Mouse (Mus musculus): Measurements from ENCODE around the gene Hcrt. TPM values are rescaled to one million over a fixed set of nuclear protein-coding genes. Genes with fewer than 3 reads are reported as not detected.
A peak's percentile ranks its signal among the peaks of the same experiment; 100 is the strongest.

Hcrt gene
- polyA plus RNA-seq, 1 experiment from 2014 or later, result not detected

DNA sequence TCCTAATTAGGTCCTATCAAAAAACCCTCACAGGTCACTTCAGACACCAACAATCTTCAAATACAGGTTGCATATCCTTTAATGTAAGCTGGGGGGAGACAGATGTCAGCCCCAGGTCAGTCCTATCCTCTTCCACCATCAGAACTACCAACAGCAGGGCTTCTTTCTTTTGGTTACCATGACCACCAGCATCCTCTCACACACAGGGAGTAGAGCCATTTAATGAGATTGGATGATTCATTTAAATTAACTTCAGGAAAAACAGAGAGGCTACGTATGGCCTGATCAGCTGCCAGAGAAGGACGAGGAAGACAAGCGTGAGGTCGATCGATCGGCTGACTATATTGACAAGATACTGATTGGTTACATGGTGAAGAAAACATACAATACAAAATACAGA is 47.8 kb downstream of the Hcrt start:
- no peak for ATAC-seq (ENCODE audit: insufficient read depth, low FRiP score, low read depth)
- H3K4me2 ChIP-seq, result no peak overlapping the region
- peaks cover 23% of the 10 kb centered on the region for H3K36me3 ChIP-seq
- no peak overlapping the region for H3K27ac ChIP-seq
- H3K27me3 ChIP-seq (replicated peaks), result no peaks in the 10 kb centered on the region
- no peak overlapping the region for H3K9ac ChIP-seq
- 87% methylated on average over 6 of the region's 6 CpGs for WGBS
- H3K4me1 ChIP-seq, result peaks cover 29% of the 10 kb centered on the region
- H3K9me3 ChIP-seq, result no peaks in the 10 kb centered on the region
- H3K4me3 ChIP-seq (replicated peaks), result no peak overlapping the region

- no peak overlapping the region for H3K9ac ChIP-seq
- H3K4me2 ChIP-seq, result peak overlapping the region; percentile 57
- peaks cover 29% of the 10 kb centered on the region for H3K4me1 ChIP-seq
- 47% methylated on average over 6 of the region's 6 CpGs for WGBS
- no peaks in the 10 kb centered on the region for H3K27me3 ChIP-seq (replicated peaks)
- H3K4me3 ChIP-seq (replicated peaks), result peak overlapping the region; percentile 30
- peaks cover 24% of the 10 kb centered on the region for H3K36me3 ChIP-seq
- H3K9me3 ChIP-seq, result no peaks in the 10 kb centered on the region
- H3K27ac ChIP-seq, result 0 out of 2 replicates have a peak overlapping the region, but pooled peaks have one; percentile 70
- ATAC-seq (ENCODE audit: insufficient read depth, low FRiP score, low read depth), result no peak
Measured at GRCm38 (mm10) chr11:100714534-100714915, 48.2 kb downstream of the Hcrt start.

DNA sequence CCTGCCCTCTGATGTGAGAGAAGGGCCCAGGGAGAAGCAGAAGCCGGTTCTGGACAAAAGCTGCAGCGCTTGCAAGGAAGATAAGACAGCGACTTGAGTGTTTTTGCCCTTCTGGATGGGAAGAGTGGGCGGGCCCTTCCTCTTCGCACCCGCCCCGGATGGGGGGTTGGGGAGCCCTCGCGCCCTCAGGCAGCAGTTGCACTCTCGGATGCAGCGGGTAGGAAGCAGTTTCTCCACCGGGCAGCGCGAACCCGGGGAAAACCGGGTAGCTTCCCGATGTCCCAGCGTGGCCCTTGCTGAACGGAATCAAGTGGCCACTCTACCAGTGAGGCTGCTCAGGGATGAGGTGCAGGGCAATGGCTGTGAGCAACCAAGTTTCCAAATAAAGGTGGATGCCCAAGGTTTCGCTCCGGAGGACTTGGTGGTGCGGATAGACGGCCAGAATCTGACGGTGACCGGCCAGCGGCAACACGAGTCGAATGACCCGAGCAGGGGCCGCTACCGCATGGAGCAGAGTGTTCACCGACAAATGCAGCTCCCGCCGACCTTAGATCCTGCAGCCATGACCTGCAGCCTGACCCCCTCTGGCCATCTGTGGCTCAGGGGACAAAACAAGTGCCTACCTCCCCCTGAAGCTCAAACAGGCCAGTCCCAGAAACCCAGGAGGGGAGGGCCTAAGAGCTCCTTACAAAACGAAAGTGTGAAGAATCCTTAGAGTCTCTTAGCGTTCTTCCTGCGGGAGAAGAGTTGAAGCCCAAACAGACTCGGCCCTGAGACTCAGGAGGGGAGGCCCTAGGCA is 48.8 kb downstream of the Hcrt start, which contains the start of gene Hspb9:
Gene Hspb9 (plus strand): TSS at position 116 of the 799 bp plus-strand sequence.
- WGBS, result 9% methylated on average over 38 of the region's 38 CpGs
- Histone ChIP-seq H3K9me3 (no peaks in the 10 kb centered on the region), H3K36me3 (peaks cover 30% of the 10 kb centered on the region), H3K27me3 (replicated peaks) (no peaks in the 10 kb centered on the region), H3K27ac (peak within 1 kb of the TSS; percentile 70), H3K4me3 (replicated peaks) (peak within 1 kb of the TSS; percentile 30), H3K4me1 (peaks cover 29% of the 10 kb centered on the region), H3K9ac (no peak within 1 kb of the TSS), H3K4me2 (peak within 1 kb of the TSS; percentile 80)
- ATAC-seq (ENCODE audit: insufficient read depth, low FRiP score, low read depth), result 0 out of 2 replicates have a peak, but pooled peaks have one; percentile 23

DNA sequence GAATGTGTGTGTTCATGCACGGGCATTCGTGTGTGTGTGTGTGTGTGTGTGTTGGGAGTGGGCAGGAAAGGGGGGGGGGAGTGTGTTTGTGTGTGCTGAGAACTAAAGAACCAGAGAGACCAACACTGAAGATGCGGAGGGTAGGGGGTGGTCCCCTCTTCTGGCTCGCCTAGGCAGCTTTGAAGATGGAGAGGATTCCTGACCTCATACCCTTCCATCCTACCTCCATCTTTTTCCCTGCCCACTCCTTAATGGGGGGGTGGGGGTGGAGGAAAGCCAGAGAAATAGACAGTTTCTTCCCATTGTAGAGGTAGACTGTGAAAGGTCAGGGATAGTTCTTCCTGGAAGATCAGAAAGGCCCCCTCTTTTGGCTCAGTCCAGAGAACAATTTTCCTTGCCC is 49.6 kb downstream of the Hcrt start:
- Histone ChIP-seq H3K9ac (no peak overlapping the region), H3K4me3 (replicated peaks) (peak overlapping the region; percentile 30; the same call in 1 of the 2 replicates), H3K27ac (peak overlapping the region; percentile 70), H3K9me3 (no peaks in the 10 kb centered on the region), H3K4me1 (peaks cover 29% of the 10 kb centered on the region), H3K36me3 (peaks cover 33% of the 10 kb centered on the region), H3K4me2 (peak overlapping the region; percentile 57), H3K27me3 (replicated peaks) (no peaks in the 10 kb centered on the region)
- WGBS, result 75% methylated on average over 4 of the region's 4 CpGs
- ATAC-seq (ENCODE audit: insufficient read depth, low FRiP score, low read depth), result no peak

GRCm38 (mm10) chr11:100711783-100712615 is 50.7 kb downstream of the Hcrt start, which contains the start of gene Kat2a:
Gene Kat2a, minus strand, starts transcription at chr11:100712465.
- Histone ChIP-seq H3K9ac (peak within 1 kb of the TSS; percentile 98), H3K27ac (peak within 1 kb of the TSS; percentile 78), H3K36me3 (peaks cover 41% of the 10 kb centered on the region), H3K9me3 (no peaks in the 10 kb centered on the region), H3K4me3 (replicated peaks) (peak within 1 kb of the TSS; percentile 99), H3K4me2 (peak within 1 kb of the TSS; percentile 80), H3K4me1 (peaks cover 29% of the 10 kb centered on the region), H3K27me3 (replicated peaks) (no peaks in the 10 kb centered on the region)
- 3% methylated on average over 41 of the region's 48 CpGs for WGBS
- ATAC-seq (ENCODE audit: insufficient read depth, low FRiP score, low read depth), result peak; percentile 81

Other genes with a start within 250 kb of the Hcrt start
- gene Acly, start 234.9 kb downstream of the Hcrt start, polyA plus RNA-seq (2015; fragmentation: Nextera tagmentation; extraction: Ambion mirVana), result 153 and 180 TPM in 2 replicates
- 0.24 and 0.37 TPM in 2 replicates for gene Ttc25, start 217.3 kb downstream of the Hcrt start, polyA plus RNA-seq (2015; fragmentation: Nextera tagmentation; extraction: Ambion mirVana)
- 35.3 and 42.7 TPM in 2 replicates for gene Cnp, start 188.0 kb downstream of the Hcrt start, polyA plus RNA-seq (2015; fragmentation: Nextera tagmentation; extraction: Ambion mirVana)
- 57.3 and 57.6 TPM in 2 replicates for gene Nkiras2, start 143.7 kb downstream of the Hcrt start, polyA plus RNA-seq (2015; fragmentation: Nextera tagmentation; extraction: Ambion mirVana)
- 213 and 214 TPM in 2 replicates for gene Dnajc7, start 142.8 kb downstream of the Hcrt start, polyA plus RNA-seq (2015; fragmentation: Nextera tagmentation; extraction: Ambion mirVana)
- gene Zfp385c, start 70.5 kb downstream of the Hcrt start, polyA plus RNA-seq (2015; fragmentation: Nextera tagmentation; extraction: Ambion mirVana), result 0.06 and 0.21 TPM in 2 replicates
- gene Dhx58, start 58.7 kb downstream of the Hcrt start, polyA plus RNA-seq (2015; fragmentation: Nextera tagmentation; extraction: Ambion mirVana), result 2.8 and 4.0 TPM in 2 replicates
- 47.3 and 50.6 TPM in 2 replicates for gene Kat2a, start 50.5 kb downstream of the Hcrt start, polyA plus RNA-seq (2015; fragmentation: Nextera tagmentation; extraction: Ambion mirVana)
- gene Hspb9, start 49.1 kb downstream of the Hcrt start, polyA plus RNA-seq (2015; fragmentation: Nextera tagmentation; extraction: Ambion mirVana), result not detected in 2 replicates
- gene Rab5c, start 24.7 kb downstream of the Hcrt start, polyA plus RNA-seq (2015; fragmentation: Nextera tagmentation; extraction: Ambion mirVana), result 24.5 and 25.5 TPM in 2 replicates
- 0.24 and 0.27 TPM in 2 replicates for gene Kcnh4, start 3.0 kb downstream of the Hcrt start, polyA plus RNA-seq (2015; fragmentation: Nextera tagmentation; extraction: Ambion mirVana)
- 5.5 and 7.3 TPM in 2 replicates for gene Ghdc, start 8.0 kb upstream of the Hcrt start, polyA plus RNA-seq (2015; fragmentation: Nextera tagmentation; extraction: Ambion mirVana)
- 26.6 and 27.5 TPM in 2 replicates for gene Stat5b, start 87.8 kb upstream of the Hcrt start, polyA plus RNA-seq (2015; fragmentation: Nextera tagmentation; extraction: Ambion mirVana)
- 8.5 and 9.5 TPM in 2 replicates for gene Stat5a, start 96.4 kb upstream of the Hcrt start, polyA plus RNA-seq (2015; fragmentation: Nextera tagmentation; extraction: Ambion mirVana)
- gene Stat3, start 176.6 kb upstream of the Hcrt start, polyA plus RNA-seq (2015; fragmentation: Nextera tagmentation; extraction: Ambion mirVana), result 44.5 and 46.5 TPM in 2 replicates
- gene Cavin1, start 208.0 kb upstream of the Hcrt start, polyA plus RNA-seq (2015; fragmentation: Nextera tagmentation; extraction: Ambion mirVana), result 306 and 329 TPM in 2 replicates
- 36.6 and 39.7 TPM in 2 replicates for gene Atp6v0a1, start 246.5 kb upstream of the Hcrt start, polyA plus RNA-seq (2015; fragmentation: Nextera tagmentation; extraction: Ambion mirVana)